Mouse (Mus musculus): ENCODE measurements around the gene Casc3. TPM values are rescaled to one million over a fixed set of nuclear protein-coding genes. Genes with fewer than 3 reads are reported as not detected.

The Casc3 gene
- total and polyA plus RNA-seq, 2 experiments from 2014 or later: 32.2 to 39.7 TPM

DNA sequence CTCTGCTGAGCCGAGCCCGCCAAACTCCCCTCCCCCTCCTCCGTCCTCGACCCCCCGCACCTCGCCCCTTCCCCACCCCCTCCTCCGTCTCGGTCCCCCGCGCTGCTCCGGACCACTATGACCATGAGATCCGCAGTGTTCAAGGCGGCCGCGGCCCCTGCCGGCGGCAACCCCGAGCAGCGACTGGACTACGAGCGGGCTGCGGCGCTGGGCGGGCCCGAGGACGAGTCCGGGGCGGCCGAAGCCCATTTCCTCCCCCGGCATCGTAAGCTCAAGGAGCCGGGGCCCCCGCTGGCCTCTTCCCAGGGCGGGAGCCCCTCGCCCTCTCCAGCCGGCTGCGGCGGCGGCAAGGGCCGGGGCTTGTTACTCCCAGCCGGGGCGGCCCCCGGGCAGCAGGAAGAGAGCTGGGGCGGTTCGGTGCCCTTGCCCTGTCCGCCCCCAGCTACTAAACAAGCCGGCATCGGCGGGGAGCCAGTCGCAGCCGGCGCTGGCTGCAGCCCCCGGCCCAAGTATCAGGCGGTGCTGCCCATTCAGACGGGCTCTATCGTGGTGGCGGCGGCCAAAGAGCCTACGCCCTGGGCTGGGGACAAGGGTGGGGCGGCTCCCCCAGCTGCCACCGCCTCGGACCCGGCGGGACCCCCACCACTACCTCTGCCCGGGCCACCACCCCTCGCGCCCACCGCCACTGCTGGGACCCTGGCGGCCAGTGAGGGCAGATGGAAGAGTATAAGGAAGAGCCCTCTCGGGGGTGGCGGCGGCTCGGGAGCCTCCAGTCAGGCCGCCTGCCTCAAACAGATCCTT is 8.8 kb upstream of the Casc3 start:
- H3K27ac ChIP-seq (ENCODE audit: low read depth, low read length): peak overlapping the region; percentile 100
- H3K4me1 ChIP-seq (ENCODE audit: insufficient read depth, low read length): 0 out of 2 replicates have a peak, but pooled peaks cover 3% of the 10 kb centered on the region
- H3K4me2 ChIP-seq (ENCODE audit: low read depth, low read length, poor library complexity, severe bottlenecking): peak overlapping the region; percentile 73
- WGBS: under 1% methylated on average over 67 of the region's 74 CpGs
- ATAC-seq (ENCODE audit: low FRiP score) (peak; percentile 35), DNase-seq (ENCODE audit: low spot score) (peak; percentile 32)
- peak; percentile 33 for TF ChIP-seq CTCF (IDR thresholded peaks at IDR 0.05)
- H3K9me3 ChIP-seq (ENCODE audit: low read length): no peaks in the 10 kb centered on the region
- H3K36me3 ChIP-seq (ENCODE audit: insufficient read depth, low read length): peaks cover 18% of the 10 kb centered on the region
- H3K27me3 ChIP-seq (ENCODE audit: insufficient read depth, low read length): no peaks in the 10 kb centered on the region
- H3K4me3 ChIP-seq (ENCODE audit: low read depth, low read length): peak overlapping the region; percentile 94
- peak overlapping the region; percentile 99 for H3K9ac ChIP-seq (replicated peaks; ENCODE audit: low read length, poor library complexity, severe bottlenecking)

DNA sequence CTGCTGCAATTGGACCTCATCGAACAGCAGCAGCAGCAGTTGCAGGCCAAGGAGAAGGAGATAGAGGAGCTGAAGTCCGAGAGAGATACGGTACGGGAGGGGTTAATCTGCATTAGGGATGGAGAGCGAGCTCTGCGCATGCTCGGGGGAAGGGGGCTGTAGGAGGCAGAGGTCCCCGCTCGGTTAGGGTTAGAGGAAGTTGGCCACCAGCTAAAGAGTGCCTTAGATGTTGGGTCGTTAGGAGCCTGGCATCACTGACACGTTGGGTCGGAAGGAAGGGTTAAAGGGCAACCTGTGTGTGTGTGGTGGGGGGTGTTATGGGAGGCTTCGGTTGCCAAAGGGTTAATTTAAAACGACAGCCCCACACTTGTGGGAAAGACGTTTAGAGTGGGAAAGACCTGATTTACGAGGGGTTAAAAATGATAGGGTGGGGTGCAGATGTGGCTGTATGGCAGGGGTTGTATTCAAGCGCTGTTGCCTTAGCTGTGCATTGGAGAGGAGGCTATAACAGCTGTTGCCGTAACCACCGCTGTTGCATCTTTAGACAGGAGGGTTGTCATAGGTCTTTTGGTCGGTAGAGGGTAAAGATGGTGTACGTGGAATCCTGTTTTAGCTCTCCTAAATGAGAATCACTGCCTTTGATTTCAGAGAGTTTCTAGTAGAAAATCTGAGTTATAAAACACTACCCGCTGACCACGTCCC is 8.0 kb upstream of the Casc3 start:
- peak; percentile 41; the same call in 1 of the 2 replicates for ATAC-seq (ENCODE audit: low FRiP score)
- Histone ChIP-seq H3K36me3 (ENCODE audit: insufficient read depth, low read length) (peaks cover 21% of the 10 kb centered on the region), H3K9ac (replicated peaks; ENCODE audit: low read length, poor library complexity, severe bottlenecking) (peak overlapping the region; percentile 99), H3K4me1 (ENCODE audit: insufficient read depth, low read length) (0 out of 2 replicates have a peak, but pooled peaks cover 3% of the 10 kb centered on the region), H3K4me3 (ENCODE audit: low read depth, low read length) (peak overlapping the region; percentile 94), H3K9me3 (ENCODE audit: low read length) (no peaks in the 10 kb centered on the region), H3K27me3 (ENCODE audit: insufficient read depth, low read length) (no peaks in the 10 kb centered on the region), H3K27ac (ENCODE audit: low read depth, low read length) (peak overlapping the region; percentile 100), H3K4me2 (ENCODE audit: low read depth, low read length, poor library complexity, severe bottlenecking) (peak overlapping the region; percentile 73)
- WGBS: 2% methylated on average over 23 of the region's 23 CpGs
- TF ChIP-seq CTCF (IDR thresholded peaks at IDR 0.05): no peak
- peak; percentile 90 for DNase-seq (ENCODE audit: low spot score)

DNA sequence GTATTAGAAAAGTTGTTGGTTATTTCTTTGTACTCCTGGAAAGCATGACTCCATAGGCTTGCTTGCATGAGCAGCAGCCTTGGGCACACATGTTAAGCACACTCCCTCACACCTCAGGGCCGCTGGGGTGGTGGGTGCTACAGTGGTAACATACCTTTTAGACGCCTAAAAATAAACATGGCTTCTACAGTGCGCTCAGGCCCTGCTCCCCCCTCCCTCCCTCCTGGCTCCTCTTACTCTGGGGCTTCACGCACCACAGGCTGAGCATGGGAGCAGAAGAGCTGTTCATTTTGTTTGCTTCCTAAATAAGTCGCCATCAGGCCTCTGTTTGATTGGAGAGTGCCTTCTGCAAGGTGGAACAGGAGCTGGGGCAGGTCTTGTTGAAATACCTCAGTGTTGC is 7.4 kb upstream of the Casc3 start:
- no peaks in the 10 kb centered on the region for H3K9me3 ChIP-seq (ENCODE audit: low read length)
- peaks cover 24% of the 10 kb centered on the region for H3K36me3 ChIP-seq (ENCODE audit: insufficient read depth, low read length)
- WGBS: 11% methylated on average over 5 of the region's 5 CpGs
- peak overlapping the region; percentile 99 for H3K9ac ChIP-seq (replicated peaks; ENCODE audit: low read length, poor library complexity, severe bottlenecking)
- H3K4me2 ChIP-seq (ENCODE audit: low read depth, low read length, poor library complexity, severe bottlenecking): peak overlapping the region; percentile 73
- H3K27ac ChIP-seq (ENCODE audit: low read depth, low read length): peak overlapping the region; percentile 100
- peak overlapping the region; percentile 94 for H3K4me3 ChIP-seq (ENCODE audit: low read depth, low read length)
- H3K27me3 ChIP-seq (ENCODE audit: insufficient read depth, low read length): no peaks in the 10 kb centered on the region
- 0 out of 2 replicates have a peak, but pooled peaks cover 3% of the 10 kb centered on the region for H3K4me1 ChIP-seq (ENCODE audit: insufficient read depth, low read length)
- no peak for DNase-seq (ENCODE audit: low spot score)
- no peak for TF ChIP-seq CTCF (IDR thresholded peaks at IDR 0.05)
- no peak for ATAC-seq (ENCODE audit: low FRiP score)

DNA sequence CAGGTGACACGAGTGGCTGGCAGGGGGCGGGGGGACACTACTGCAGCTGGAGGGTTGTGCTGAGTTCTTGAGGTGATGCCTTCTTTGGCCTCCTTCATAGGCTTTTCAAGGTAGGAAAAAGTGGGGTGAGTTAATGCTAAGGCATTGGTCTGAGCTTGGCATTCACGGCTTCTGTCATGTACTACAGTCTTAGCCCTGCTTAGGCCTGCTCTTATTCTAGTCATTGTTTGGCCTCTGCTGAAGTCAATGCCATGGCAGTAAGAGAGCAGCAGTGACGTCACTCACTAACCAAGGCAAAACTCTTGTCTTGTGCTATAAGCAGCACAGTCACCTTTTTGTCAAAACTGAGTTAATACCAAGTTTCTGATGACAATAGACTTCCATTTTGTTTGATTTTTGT is 6.8 kb upstream of the Casc3 start:
- Histone ChIP-seq H3K4me1 (ENCODE audit: insufficient read depth, low read length) (0 out of 2 replicates have a peak, but pooled peaks cover 3% of the 10 kb centered on the region), H3K4me2 (ENCODE audit: low read depth, low read length, poor library complexity, severe bottlenecking) (peak overlapping the region; percentile 73), H3K9me3 (ENCODE audit: low read length) (no peaks in the 10 kb centered on the region), H3K27me3 (ENCODE audit: insufficient read depth, low read length) (no peaks in the 10 kb centered on the region), H3K27ac (ENCODE audit: low read depth, low read length) (peak overlapping the region; percentile 100; the same call in 1 of the 2 replicates), H3K4me3 (ENCODE audit: low read depth, low read length) (peak overlapping the region; percentile 94), H3K9ac (replicated peaks; ENCODE audit: low read length, poor library complexity, severe bottlenecking) (peak overlapping the region; percentile 99), H3K36me3 (ENCODE audit: insufficient read depth, low read length) (peaks cover 30% of the 10 kb centered on the region)
- TF ChIP-seq CTCF (IDR thresholded peaks at IDR 0.05): no peak
- DNase-seq (ENCODE audit: low spot score): peak; percentile 40
- ATAC-seq (ENCODE audit: low FRiP score): no peak
- WGBS: 37% methylated on average over 4 of the region's 4 CpGs

DNA sequence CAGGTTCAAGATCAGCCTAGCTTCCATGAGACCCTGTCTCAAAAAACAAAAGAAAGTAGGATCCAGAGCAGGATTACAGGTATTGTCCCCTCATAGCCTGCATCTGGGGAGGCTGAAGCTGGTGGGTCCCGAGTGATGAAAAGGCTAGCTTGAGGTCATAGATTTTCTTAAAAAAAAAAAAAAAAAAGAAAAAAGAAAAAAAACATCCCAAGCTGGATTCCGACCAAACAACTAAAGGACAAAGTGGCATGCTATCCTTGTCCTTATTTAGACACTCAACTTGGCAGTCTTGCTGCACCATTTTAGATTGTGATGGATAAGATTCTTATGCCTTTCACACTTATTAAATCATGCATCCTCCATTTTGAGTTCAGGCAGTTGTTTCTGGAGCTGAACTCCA is 3.7 kb downstream of the Casc3 start:
- peak overlapping the region; percentile 92 for H3K27ac ChIP-seq (ENCODE audit: low read depth, low read length)
- no peaks in the 10 kb centered on the region for H3K9me3 ChIP-seq (ENCODE audit: low read length)
- peaks cover 3% of the 10 kb centered on the region; the same call in 1 of the 2 replicates for H3K4me1 ChIP-seq (ENCODE audit: insufficient read depth, low read length)
- H3K9ac ChIP-seq (replicated peaks; ENCODE audit: low read length, poor library complexity, severe bottlenecking): no peak overlapping the region
- DNase-seq (ENCODE audit: low spot score): no peak
- no peak overlapping the region for H3K4me2 ChIP-seq (ENCODE audit: low read depth, low read length, poor library complexity, severe bottlenecking)
- no peaks in the 10 kb centered on the region for H3K27me3 ChIP-seq (ENCODE audit: insufficient read depth, low read length)
- no peak for TF ChIP-seq CTCF (IDR thresholded peaks at IDR 0.05)
- H3K36me3 ChIP-seq (ENCODE audit: insufficient read depth, low read length): peaks cover 36% of the 10 kb centered on the region
- ATAC-seq (ENCODE audit: low FRiP score): no peak
- WGBS: 75% methylated on average over 2 of the region's 2 CpGs
- H3K4me3 ChIP-seq (ENCODE audit: low read depth, low read length): no peak overlapping the region

Measured in midbrain, postnatal 0 days (tissue).